Mouse (Mus musculus): ENCODE data around the gene Olfr1288.

The Olfr1288 gene

DNA sequence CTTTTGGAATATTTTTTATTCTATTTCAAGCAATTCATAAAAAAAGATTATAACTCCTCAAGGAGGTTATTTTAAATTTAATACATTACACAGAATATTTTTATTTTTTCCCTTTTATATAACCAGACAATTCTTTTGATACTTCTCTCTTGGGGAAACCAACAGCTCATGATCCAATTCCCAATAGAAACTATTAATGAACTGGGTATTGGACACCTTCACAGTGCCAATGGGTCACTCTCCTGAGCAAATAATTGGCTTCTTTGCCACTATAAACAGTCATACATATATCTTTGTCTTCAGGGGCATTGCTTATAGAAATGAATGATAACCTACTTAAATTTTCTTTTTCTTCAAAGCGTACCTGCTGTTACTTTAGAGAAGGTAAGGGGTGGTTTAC is at the start of gene Olfr1288:
TSS of gene Olfr1288 (plus strand) at position 301 of the 400 bp plus-strand sequence.
- DNase-seq = no peak

DNA sequence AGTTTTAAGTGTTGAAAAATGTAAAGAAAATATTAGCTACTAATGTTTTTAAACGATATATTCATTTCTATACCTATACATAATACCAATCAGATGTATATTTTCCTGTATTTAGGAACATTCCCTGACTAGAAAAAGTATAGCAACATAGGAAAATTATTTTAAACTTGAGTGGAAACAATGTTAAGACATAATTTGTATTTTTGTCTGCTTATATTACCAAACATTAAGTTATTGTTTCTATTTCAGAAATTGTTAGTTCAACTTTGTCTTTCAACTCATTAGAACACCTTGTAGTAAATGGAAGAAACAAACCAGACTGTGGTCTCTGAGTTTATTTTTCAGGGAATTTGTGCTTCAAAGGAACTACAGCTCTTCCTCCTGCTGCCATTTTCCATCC is 25.1 kb upstream of the Olfr1288 start, which contains the start of gene Olfr1287:
TSS of gene Olfr1287 (plus strand) at position 301 of the 400 bp plus-strand sequence.
- DNase-seq = no peak

GRCm38 (mm10) chr2:111480519-111480918 is 6.6 kb downstream of the Olfr1288 start, which contains the start of gene Olfr1289:
TSS of gene Olfr1289 (plus strand) at chr2:111480819.
- no peak for DNase-seq

GRCm38 (mm10) chr2:111493729-111494128 is 19.8 kb downstream of the Olfr1288 start, which contains the start of gene Olfr1290:
TSS of gene Olfr1290 (minus strand) at chr2:111493829.
- no peak for DNase-seq

DNA sequence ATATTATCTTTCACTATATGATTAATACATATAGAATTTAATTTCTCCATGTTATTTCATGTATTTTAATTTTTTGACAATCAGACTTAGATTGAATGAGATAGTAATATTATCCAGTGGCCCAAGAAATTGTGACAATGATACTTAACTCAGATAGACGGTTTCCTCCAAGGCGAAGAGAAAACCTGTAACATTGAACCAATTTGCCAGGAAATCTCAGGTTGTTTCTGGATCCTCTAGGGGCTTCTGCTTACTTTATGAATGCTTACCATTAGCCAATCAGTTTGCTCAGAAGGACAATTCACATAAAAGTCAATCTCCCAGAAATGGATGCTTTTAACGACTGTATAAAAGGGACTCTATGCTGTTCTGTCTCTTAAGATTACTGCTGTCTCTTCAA is 23.0 kb downstream of the Olfr1288 start, which contains the start of gene Olfr1291-ps1:
TSS of gene Olfr1291-ps1 (plus strand) at position 301 of the 400 bp plus-strand sequence.
- DNase-seq = no peak

DNA sequence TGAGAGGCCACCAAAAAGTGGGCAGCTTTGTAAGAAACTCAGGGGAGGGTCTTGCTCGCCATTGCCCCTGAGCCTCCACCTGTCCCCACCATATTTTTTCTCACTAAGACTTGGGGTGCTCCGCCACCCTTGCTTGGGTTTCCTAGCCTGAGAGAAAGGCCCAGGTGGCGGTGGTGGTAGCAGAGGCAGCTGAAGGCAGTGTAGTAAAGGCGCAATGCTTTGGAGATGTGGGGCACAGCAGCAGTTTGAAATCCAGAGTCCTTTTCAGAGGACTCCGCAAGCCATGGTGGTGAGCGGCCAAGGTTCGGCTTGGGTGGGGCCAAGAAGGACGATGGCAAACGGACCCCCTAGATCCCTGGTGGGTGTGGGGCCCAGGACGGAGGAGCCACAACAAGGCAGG is 43.5 kb downstream of the Olfr1288 start:
- DNase-seq = no peak

GRCm38 (mm10) chr2:111524903-111525302 is 51.0 kb downstream of the Olfr1288 start, which contains the start of gene Olfr1293-ps:
TSS of gene Olfr1293-ps (plus strand) at chr2:111525203.
- DNase-seq = no peak

Data from liver (tissue).